Mouse (Mus musculus): ENCODE results near the gene Gm525. TPM values are rescaled to one million over a fixed set of nuclear protein-coding genes. Genes with fewer than 3 reads are reported as not detected.
"Not testable (repeated sequence)": the region's sequence is repeated elsewhere in the genome, so short reads cannot be mapped to it uniquely, and the experiment has no call there.

Gene Gm525
- total RNA-seq, 1 experiment from 2014 or later, result not detected

GRCm38 (mm10) chr11:89078996-89079680 is 5.5 kb downstream of the Gm525 start:
- peak; percentile 66 to 67 for ATAC-seq (replicated peaks in 1 of 2; ENCODE audit: insufficient read depth in 1 of 2, low FRiP score in 2 of 2, low TSS enrichment in 1 of 2, low read depth in 1 of 2, poor library complexity in 2 of 2, severe bottlenecking in 2 of 2)

- ATAC-seq (replicated peaks in 1 of 2; ENCODE audit: insufficient read depth in 1 of 2, low FRiP score in 2 of 2, low TSS enrichment in 1 of 2, low read depth in 1 of 2, poor library complexity in 2 of 2, severe bottlenecking in 2 of 2), result not testable (repeated sequence)
These were observed 8.3 kb downstream of the Gm525 start for GRCm38 (mm10) chr11:89081906-89082305.

GRCm38 (mm10) chr11:89082691-89083090 is 9.1 kb downstream of the Gm525 start:
- not testable (repeated sequence) for ATAC-seq (replicated peaks in 1 of 2; ENCODE audit: insufficient read depth in 1 of 2, low FRiP score in 2 of 2, low TSS enrichment in 1 of 2, low read depth in 1 of 2, poor library complexity in 2 of 2, severe bottlenecking in 2 of 2)

GRCm38 (mm10) chr11:89084601-89085000 is 11.0 kb downstream of the Gm525 start:
- ATAC-seq (replicated peaks in 1 of 2; ENCODE audit: insufficient read depth in 1 of 2, low FRiP score in 2 of 2, low TSS enrichment in 1 of 2, low read depth in 1 of 2, poor library complexity in 2 of 2, severe bottlenecking in 2 of 2), result no peak

- no peak for ATAC-seq (replicated peaks in 1 of 2; ENCODE audit: insufficient read depth in 1 of 2, low FRiP score in 2 of 2, low TSS enrichment in 1 of 2, low read depth in 1 of 2, poor library complexity in 2 of 2, severe bottlenecking in 2 of 2)
These were observed 12.7 kb downstream of the Gm525 start for GRCm38 (mm10) chr11:89086208-89086809.

GRCm38 (mm10) chr11:89088754-89089153 is 15.1 kb downstream of the Gm525 start:
- ATAC-seq (replicated peaks in 1 of 2; ENCODE audit: insufficient read depth in 1 of 2, low FRiP score in 2 of 2, low TSS enrichment in 1 of 2, low read depth in 1 of 2, poor library complexity in 2 of 2, severe bottlenecking in 2 of 2), result no peak

GRCm38 (mm10) chr11:89090359-89090758 is 16.7 kb downstream of the Gm525 start:
- not testable (repeated sequence) for ATAC-seq (replicated peaks in 1 of 2; ENCODE audit: insufficient read depth in 1 of 2, low FRiP score in 2 of 2, low TSS enrichment in 1 of 2, low read depth in 1 of 2, poor library complexity in 2 of 2, severe bottlenecking in 2 of 2)

GRCm38 (mm10) chr11:89092714-89093113 is 19.1 kb downstream of the Gm525 start:
- ATAC-seq (replicated peaks in 1 of 2; ENCODE audit: insufficient read depth in 1 of 2, low FRiP score in 2 of 2, low TSS enrichment in 1 of 2, low read depth in 1 of 2, poor library complexity in 2 of 2, severe bottlenecking in 2 of 2), result peak; percentile 79 to 83

- ATAC-seq (replicated peaks in 1 of 2; ENCODE audit: insufficient read depth in 1 of 2, low FRiP score in 2 of 2, low TSS enrichment in 1 of 2, low read depth in 1 of 2, poor library complexity in 2 of 2, severe bottlenecking in 2 of 2), result peak; percentile 30 to 41; a peak in 2 of 4 replicates
These were observed 21.7 kb downstream of the Gm525 start for GRCm38 (mm10) chr11:89095306-89095705.

- ATAC-seq (replicated peaks in 1 of 2; ENCODE audit: insufficient read depth in 1 of 2, low FRiP score in 2 of 2, low TSS enrichment in 1 of 2, low read depth in 1 of 2, poor library complexity in 2 of 2, severe bottlenecking in 2 of 2), result not testable (repeated sequence)
These were observed 23.7 kb downstream of the Gm525 start for GRCm38 (mm10) chr11:89097292-89097691.

- no peak for ATAC-seq (replicated peaks in 1 of 2; ENCODE audit: insufficient read depth in 1 of 2, low FRiP score in 2 of 2, low TSS enrichment in 1 of 2, low read depth in 1 of 2, poor library complexity in 2 of 2, severe bottlenecking in 2 of 2)
These were observed 24.6 kb downstream of the Gm525 start for GRCm38 (mm10) chr11:89098083-89098835.

GRCm38 (mm10) chr11:89098930-89099329 is 25.3 kb downstream of the Gm525 start:
- no peak for ATAC-seq (replicated peaks in 1 of 2; ENCODE audit: insufficient read depth in 1 of 2, low FRiP score in 2 of 2, low TSS enrichment in 1 of 2, low read depth in 1 of 2, poor library complexity in 2 of 2, severe bottlenecking in 2 of 2)

GRCm38 (mm10) chr11:89100403-89100802 is 26.8 kb downstream of the Gm525 start:
- ATAC-seq (replicated peaks in 1 of 2; ENCODE audit: insufficient read depth in 1 of 2, low FRiP score in 2 of 2, low TSS enrichment in 1 of 2, low read depth in 1 of 2, poor library complexity in 2 of 2, severe bottlenecking in 2 of 2), result peak; percentile 96 to 97

- ATAC-seq (replicated peaks in 1 of 2; ENCODE audit: insufficient read depth in 1 of 2, low FRiP score in 2 of 2, low TSS enrichment in 1 of 2, low read depth in 1 of 2, poor library complexity in 2 of 2, severe bottlenecking in 2 of 2), result peak; percentile 52 to 68; a peak in 3 of 4 replicates
These were observed 27.2 kb downstream of the Gm525 start for GRCm38 (mm10) chr11:89100826-89101321.

GRCm38 (mm10) chr11:89103166-89103565 is 29.5 kb downstream of the Gm525 start:
- no peak for ATAC-seq (replicated peaks in 1 of 2; ENCODE audit: insufficient read depth in 1 of 2, low FRiP score in 2 of 2, low TSS enrichment in 1 of 2, low read depth in 1 of 2, poor library complexity in 2 of 2, severe bottlenecking in 2 of 2)

- no peak for ATAC-seq (replicated peaks in 1 of 2; ENCODE audit: insufficient read depth in 1 of 2, low FRiP score in 2 of 2, low TSS enrichment in 1 of 2, low read depth in 1 of 2, poor library complexity in 2 of 2, severe bottlenecking in 2 of 2)
These were observed 31.6 kb downstream of the Gm525 start for GRCm38 (mm10) chr11:89105211-89105610.

- ATAC-seq (replicated peaks in 1 of 2; ENCODE audit: insufficient read depth in 1 of 2, low FRiP score in 2 of 2, low TSS enrichment in 1 of 2, low read depth in 1 of 2, poor library complexity in 2 of 2, severe bottlenecking in 2 of 2), result no peak
These were observed 32.2 kb downstream of the Gm525 start for GRCm38 (mm10) chr11:89105823-89106222.
